Mouse (Mus musculus): ENCODE measurements at regions not wholly inside any gene's neighbourhood (a gene's known extent, or its start where the extent isn't known, plus 50 kb on each side); places are given as distances from the start of the nearest gene placed in this dataset.

- no peaks in the 10 kb centered on the region for H3K36me3 ChIP-seq (ENCODE audit: control insufficient read depth, insufficient read depth, low read length)
- ATAC-seq = peak; percentile 75
- H3K9ac ChIP-seq (ENCODE audit: low read depth, low read length) = no peak overlapping the region
- H3K27me3 ChIP-seq (ENCODE audit: control insufficient read depth, insufficient read depth, low read depth, low read length) = no peaks in the 10 kb centered on the region
- WGBS = 60% methylated on average over 4 of the region's 4 CpGs
- no peak overlapping the region for H3K27ac ChIP-seq (ENCODE audit: low read length)
- H3K4me1 ChIP-seq (ENCODE audit: control insufficient read depth, insufficient read depth, low read length) = no peaks in the 10 kb centered on the region
- no peaks in the 10 kb centered on the region for H3K9me3 ChIP-seq (replicated peaks; ENCODE audit: control insufficient read depth, low read length, poor library complexity, severe bottlenecking)
- H3K4me2 ChIP-seq (ENCODE audit: low read length) = no peak overlapping the region
- no peak overlapping the region for H3K4me3 ChIP-seq (ENCODE audit: low read depth, low read length)
These were observed 422.5 kb downstream of the 9430069I07Rik start for GRCm38 (mm10) chr15:33935013-33935664.

- no peak overlapping the region for H3K4me3 ChIP-seq (ENCODE audit: low read depth, low read length)
- no peak overlapping the region for H3K27ac ChIP-seq (ENCODE audit: low read length)
- H3K9me3 ChIP-seq (replicated peaks; ENCODE audit: control insufficient read depth, low read length, poor library complexity, severe bottlenecking) = no peaks in the 10 kb centered on the region
- no peaks in the 10 kb centered on the region for H3K4me1 ChIP-seq (ENCODE audit: control insufficient read depth, insufficient read depth, low read length)
- no peaks in the 10 kb centered on the region for H3K27me3 ChIP-seq (ENCODE audit: control insufficient read depth, insufficient read depth, low read depth, low read length)
- H3K36me3 ChIP-seq (ENCODE audit: control insufficient read depth, insufficient read depth, low read length) = no peaks in the 10 kb centered on the region
- H3K9ac ChIP-seq (ENCODE audit: low read depth, low read length) = no peak overlapping the region
- 37% methylated on average over 2 of the region's 2 CpGs for WGBS
- H3K4me2 ChIP-seq (ENCODE audit: low read length) = no peak overlapping the region
- ATAC-seq = peak; percentile 51; the same call in 1 of the 2 replicates
These were observed 431.2 kb downstream of the 9430069I07Rik start for GRCm38 (mm10) chr15:33926446-33926845.

- H3K4me3 ChIP-seq (ENCODE audit: low read depth, low read length) = no peak overlapping the region
- H3K27ac ChIP-seq (ENCODE audit: low read length) = no peak overlapping the region
- no peak for ATAC-seq
- H3K9me3 ChIP-seq (replicated peaks; ENCODE audit: control insufficient read depth, low read length, poor library complexity, severe bottlenecking) = no peaks in the 10 kb centered on the region
- no peaks in the 10 kb centered on the region for H3K36me3 ChIP-seq (ENCODE audit: control insufficient read depth, insufficient read depth, low read length)
- H3K4me1 ChIP-seq (ENCODE audit: control insufficient read depth, insufficient read depth, low read length) = no peaks in the 10 kb centered on the region
- WGBS = 75% methylated on average over 5 of the region's 5 CpGs
- H3K4me2 ChIP-seq (ENCODE audit: low read length) = no peak overlapping the region
- H3K27me3 ChIP-seq (ENCODE audit: control insufficient read depth, insufficient read depth, low read depth, low read length) = no peaks in the 10 kb centered on the region
- H3K9ac ChIP-seq (ENCODE audit: low read depth, low read length) = no peak overlapping the region
These were observed 433.4 kb downstream of the 9430069I07Rik start for GRCm38 (mm10) chr15:33924094-33924890.

- no peak overlapping the region for H3K4me2 ChIP-seq (ENCODE audit: low read length)
- WGBS = 22% methylated on average over 1 of the region's 1 CpGs
- no peak overlapping the region for H3K27ac ChIP-seq (ENCODE audit: low read length)
- no peaks in the 10 kb centered on the region for H3K9me3 ChIP-seq (replicated peaks; ENCODE audit: control insufficient read depth, low read length, poor library complexity, severe bottlenecking)
- no peak overlapping the region for H3K9ac ChIP-seq (ENCODE audit: low read depth, low read length)
- no peaks in the 10 kb centered on the region for H3K27me3 ChIP-seq (ENCODE audit: control insufficient read depth, insufficient read depth, low read depth, low read length)
- no peak overlapping the region for H3K4me3 ChIP-seq (ENCODE audit: low read depth, low read length)
- H3K4me1 ChIP-seq (ENCODE audit: control insufficient read depth, insufficient read depth, low read length) = no peaks in the 10 kb centered on the region
- no peaks in the 10 kb centered on the region for H3K36me3 ChIP-seq (ENCODE audit: control insufficient read depth, insufficient read depth, low read length)
- ATAC-seq = peak; percentile 45
These were observed 442.8 kb downstream of the 9430069I07Rik start for GRCm38 (mm10) chr15:33914891-33915290.

GRCm38 (mm10) chr15:33906727-33907479 is 450.8 kb downstream of the 9430069I07Rik start:
- no peaks in the 10 kb centered on the region for H3K4me1 ChIP-seq (ENCODE audit: control insufficient read depth, insufficient read depth, low read length)
- H3K36me3 ChIP-seq (ENCODE audit: control insufficient read depth, insufficient read depth, low read length) = no peaks in the 10 kb centered on the region
- H3K4me2 ChIP-seq (ENCODE audit: low read length) = no peak overlapping the region
- ATAC-seq = no peak
- no peaks in the 10 kb centered on the region for H3K9me3 ChIP-seq (replicated peaks; ENCODE audit: control insufficient read depth, low read length, poor library complexity, severe bottlenecking)
- H3K4me3 ChIP-seq (ENCODE audit: low read depth, low read length) = no peak overlapping the region
- H3K9ac ChIP-seq (ENCODE audit: low read depth, low read length) = no peak overlapping the region
- no peak overlapping the region for H3K27ac ChIP-seq (ENCODE audit: low read length)
- H3K27me3 ChIP-seq (ENCODE audit: control insufficient read depth, insufficient read depth, low read depth, low read length) = no peaks in the 10 kb centered on the region
- WGBS = 79% methylated on average over 5 of the region's 5 CpGs

GRCm38 (mm10) chr15:33896076-33896475 is 461.6 kb downstream of the 9430069I07Rik start:
- no peaks in the 10 kb centered on the region for H3K36me3 ChIP-seq (ENCODE audit: control insufficient read depth, insufficient read depth, low read length)
- H3K4me3 ChIP-seq (ENCODE audit: low read depth, low read length) = no peak overlapping the region
- no peak overlapping the region for H3K9ac ChIP-seq (ENCODE audit: low read depth, low read length)
- H3K4me1 ChIP-seq (ENCODE audit: control insufficient read depth, insufficient read depth, low read length) = no peaks in the 10 kb centered on the region
- H3K4me2 ChIP-seq (ENCODE audit: low read length) = no peak overlapping the region
- no peak overlapping the region for H3K27ac ChIP-seq (ENCODE audit: low read length)
- H3K9me3 ChIP-seq (replicated peaks; ENCODE audit: control insufficient read depth, low read length, poor library complexity, severe bottlenecking) = no peaks in the 10 kb centered on the region
- no peaks in the 10 kb centered on the region for H3K27me3 ChIP-seq (ENCODE audit: control insufficient read depth, insufficient read depth, low read depth, low read length)
- ATAC-seq = no peak
- WGBS = 94% methylated on average over 2 of the region's 2 CpGs

GRCm38 (mm10) chr15:33890606-33891005 is 467.1 kb downstream of the 9430069I07Rik start:
- WGBS = 94% methylated on average over 4 of the region's 4 CpGs
- no peak overlapping the region for H3K9ac ChIP-seq (ENCODE audit: low read depth, low read length)
- H3K4me2 ChIP-seq (ENCODE audit: low read length) = no peak overlapping the region
- no peaks in the 10 kb centered on the region for H3K27me3 ChIP-seq (ENCODE audit: control insufficient read depth, insufficient read depth, low read depth, low read length)
- ATAC-seq = no peak
- H3K36me3 ChIP-seq (ENCODE audit: control insufficient read depth, insufficient read depth, low read length) = no peaks in the 10 kb centered on the region
- no peak overlapping the region for H3K27ac ChIP-seq (ENCODE audit: low read length)
- H3K9me3 ChIP-seq (replicated peaks; ENCODE audit: control insufficient read depth, low read length, poor library complexity, severe bottlenecking) = no peaks in the 10 kb centered on the region
- H3K4me1 ChIP-seq (ENCODE audit: control insufficient read depth, insufficient read depth, low read length) = no peaks in the 10 kb centered on the region
- no peak overlapping the region for H3K4me3 ChIP-seq (ENCODE audit: low read depth, low read length)

GRCm38 (mm10) chr15:33888865-33889368 is 468.8 kb downstream of the 9430069I07Rik start:
- Histone ChIP-seq H3K36me3 (ENCODE audit: control insufficient read depth, insufficient read depth, low read length) (no peaks in the 10 kb centered on the region), H3K4me2 (ENCODE audit: low read length) (no peak overlapping the region), H3K9me3 (replicated peaks; ENCODE audit: control insufficient read depth, low read length, poor library complexity, severe bottlenecking) (no peaks in the 10 kb centered on the region), H3K9ac (ENCODE audit: low read depth, low read length) (no peak overlapping the region), H3K27ac (ENCODE audit: low read length) (no peak overlapping the region), H3K27me3 (ENCODE audit: control insufficient read depth, insufficient read depth, low read depth, low read length) (no peaks in the 10 kb centered on the region), H3K4me3 (ENCODE audit: low read depth, low read length) (no peak overlapping the region), H3K4me1 (ENCODE audit: control insufficient read depth, insufficient read depth, low read length) (no peaks in the 10 kb centered on the region)
- no peak for ATAC-seq
- 91% methylated on average over 1 of the region's 1 CpGs for WGBS
